Mouse (Mus musculus) stomach, postnatal 0 days (tissue): ENCODE data around the gene Cd164l2. TPM values are rescaled to one million over a fixed set of nuclear protein-coding genes. Genes with fewer than 3 reads are reported as not detected.

ENCODE experiments used
- ATAC-seq: fragments of 200-750 bp; cut with Nextera tagmentation; 2 replicates; pipeline ENCODE4 v1.8.0; 2017; ENCODE audit not compliant: low FRiP score, low TSS enrichment
- DNase-seq: peaks from one replicate; pipeline ENCODE4 v3.0.0-alpha.2; 2016; ENCODE audit warnings: low spot score
- H3K27ac ChIP-seq: fragments of 300-500 bp; sonication (generic); replicated peaks from 2 replicates; pipeline ENCODE4 v1.5.1; 2014; ENCODE audit warnings: mild to moderate bottlenecking, control low read depth
- H3K27me3 ChIP-seq: fragments of 300-500 bp; sonication (generic); 2 replicates; pipeline ENCODE4 v1.6.1; 2014; ENCODE audit warnings: low read length; ENCODE audit not compliant: control insufficient read depth, insufficient read depth
- H3K36me3 ChIP-seq: fragments of 300-500 bp; sonication (generic); 2 replicates; pipeline ENCODE4 v1.6.1; 2014; ENCODE audit warnings: low read length, mixed read lengths; ENCODE audit not compliant: control insufficient read depth, insufficient read depth
- H3K4me1 ChIP-seq: fragments of 300-500 bp; sonication (generic); replicated peaks from 2 replicates; pipeline ENCODE4 v1.6.1; 2014; ENCODE audit warnings: antibody characterized with exemption; ENCODE audit not compliant: control insufficient read depth, insufficient read depth
- H3K4me2 ChIP-seq: fragments of 300-500 bp; sonication (generic); replicated peaks from 2 replicates; pipeline ENCODE4 v1.6.1; 2014; ENCODE audit warnings: low read depth, mild to moderate bottlenecking, control low read depth, moderate library complexity
- H3K4me3 ChIP-seq: fragments of 300-500 bp; sonication (generic); 2 replicates; pipeline ENCODE4 v1.5.1; 2014; ENCODE audit warnings: low read depth, low read length, control low read depth
- H3K9ac ChIP-seq: fragments of 300-500 bp; sonication (generic); 2 replicates; pipeline ENCODE4 v1.6.1; 2014; ENCODE audit warnings: mild to moderate bottlenecking, low read length, control low read depth, mixed read lengths
- H3K9me3 ChIP-seq: fragments of 300-500 bp; sonication (generic); 2 replicates; pipeline ENCODE4 v1.6.1; 2016; ENCODE audit warnings: low read length; ENCODE audit not compliant: control insufficient read depth
- CTCF ChIP-seq: IDR thresholded peaks from 2 replicates; pipeline ENCODE4 v1.5.1; 2016; ENCODE audit warnings: antibody characterized with exemption, low read depth, mild to moderate bottlenecking, moderate library complexity
- EP300 ChIP-seq: optimal IDR thresholded peaks from 2 replicates; pipeline ENCODE3; 2016; ENCODE audit warnings: antibody characterized with exemption
- WGBS: fragments of 180-500 bp; shearing (Covaris S2); extraction: QIAGEN DNeasy Blood & Tissue Kit; methylation state at CpG from one replicate; pipeline ENCODE4 v1.1.7; 2014; 5-methylcytosine and 5-hydroxymethylcytosine counted together
- polyA plus RNA-seq: library from polyadenylated mRNA; unstranded; fragments of >200 nt; fragmentation: Nextera tagmentation; extraction: Ambion mirVana; gene quantifications from 2 replicates; pipeline ENCODE4 v1.2.1, GENCODE M21; 2015

Cd164l2 gene
- polyA plus RNA-seq, 1 experiment from 2014 or later: 5.3 TPM

GRCm38 (mm10) chr4:133262882-133263281 is 51.0 kb downstream of the Cd164l2 start, which contains the start of gene Sytl1:
Gene Sytl1, minus strand, starts transcription at chr4:133263113.
- WGBS: 32% methylated on average over 7 of the region's 7 CpGs
- H3K9ac ChIP-seq: peak within 1 kb of the TSS; percentile 47
- no peaks in the 10 kb centered on the region for H3K27me3 ChIP-seq
- no peak for TF ChIP-seq EP300
- peak; percentile 44 for TF ChIP-seq CTCF
- ATAC-seq (peak; percentile 63), DNase-seq (peak; percentile 67)
- H3K4me3 ChIP-seq: peak within 1 kb of the TSS; percentile 34
- H3K4me2 ChIP-seq: peak within 1 kb of the TSS; percentile 51
- H3K4me1 ChIP-seq: no peaks in the 10 kb centered on the region
- peaks cover 12% of the 10 kb centered on the region for H3K36me3 ChIP-seq
- H3K9me3 ChIP-seq: no peaks in the 10 kb centered on the region
- peak within 1 kb of the TSS; percentile 82 for H3K27ac ChIP-seq

- no peaks in the 10 kb centered on the region for H3K9me3 ChIP-seq
- H3K4me1 ChIP-seq: no peaks in the 10 kb centered on the region
- H3K9ac ChIP-seq: no peak overlapping the region
- WGBS: 79% methylated on average over 5 of the region's 5 CpGs
- no peak for DNase-seq
- TF ChIP-seq CTCF (no peak), EP300 (no peak)
- no peak overlapping the region for H3K4me2 ChIP-seq
- H3K4me3 ChIP-seq: no peak overlapping the region
- ATAC-seq: no peak
- no peaks in the 10 kb centered on the region for H3K27me3 ChIP-seq
- H3K27ac ChIP-seq: 0 out of 2 replicates have a peak overlapping the region, but pooled peaks have one; percentile 24
- peaks cover 18% of the 10 kb centered on the region for H3K36me3 ChIP-seq
Measured at GRCm38 (mm10) chr4:133263756-133264155, 51.8 kb downstream of the Cd164l2 start.

GRCm38 (mm10) chr4:133264559-133264958 is 52.6 kb downstream of the Cd164l2 start:
- TF ChIP-seq EP300 (no peak), CTCF (peak; percentile 14; the same call in 1 of the 2 replicates)
- Histone ChIP-seq H3K27me3 (no peaks in the 10 kb centered on the region), H3K27ac (no peak overlapping the region), H3K9ac (no peak overlapping the region), H3K4me3 (no peak overlapping the region), H3K4me1 (no peaks in the 10 kb centered on the region), H3K4me2 (no peak overlapping the region), H3K36me3 (peaks cover 23% of the 10 kb centered on the region), H3K9me3 (no peaks in the 10 kb centered on the region)
- no peak for ATAC-seq
- 89% methylated on average over 2 of the region's 2 CpGs for WGBS
- no peak for DNase-seq

GRCm38 (mm10) chr4:133265297-133265696 is 53.4 kb downstream of the Cd164l2 start:
- Histone ChIP-seq H3K27ac (no peak overlapping the region), H3K9me3 (no peaks in the 10 kb centered on the region), H3K27me3 (no peaks in the 10 kb centered on the region), H3K4me2 (no peak overlapping the region), H3K4me1 (no peaks in the 10 kb centered on the region), H3K36me3 (peaks cover 23% of the 10 kb centered on the region), H3K4me3 (no peak overlapping the region), H3K9ac (no peak overlapping the region)
- 89% methylated on average over 3 of the region's 3 CpGs for WGBS
- no peak for TF ChIP-seq CTCF
- no peak for TF ChIP-seq EP300
- ATAC-seq (no peak), DNase-seq (no peak)

- H3K4me2 ChIP-seq: no peak overlapping the region
- TF ChIP-seq CTCF (no peak), EP300 (no peak)
- H3K9ac ChIP-seq: no peak overlapping the region
- ATAC-seq: no peak
- 70% methylated on average over 4 of the region's 4 CpGs for WGBS
- H3K36me3 ChIP-seq: peaks cover 23% of the 10 kb centered on the region
- no peak overlapping the region for H3K27ac ChIP-seq
- H3K4me3 ChIP-seq: no peak overlapping the region
- H3K27me3 ChIP-seq: no peaks in the 10 kb centered on the region
- no peak for DNase-seq
- H3K4me1 ChIP-seq: no peaks in the 10 kb centered on the region
- H3K9me3 ChIP-seq: no peaks in the 10 kb centered on the region
Measured at GRCm38 (mm10) chr4:133265759-133266158, 53.8 kb downstream of the Cd164l2 start.

GRCm38 (mm10) chr4:133266248-133266880 is 54.4 kb downstream of the Cd164l2 start:
- H3K36me3 ChIP-seq: peaks cover 23% of the 10 kb centered on the region
- DNase-seq: no peak
- no peak for ATAC-seq

More at GRCm38 (mm10) chr4:133266248-133266880, 54.4 kb downstream of the Cd164l2 start:
- no peak overlapping the region for H3K4me3 ChIP-seq
- no peak overlapping the region; the same call in 1 of the 2 replicates for H3K9ac ChIP-seq
- H3K4me2 ChIP-seq: no peak overlapping the region
- TF ChIP-seq CTCF (no peak), EP300 (no peak)
- H3K27me3 ChIP-seq: no peaks in the 10 kb centered on the region
- WGBS: 90% methylated on average over 12 of the region's 12 CpGs
- H3K27ac ChIP-seq: no peak overlapping the region
- no peaks in the 10 kb centered on the region for H3K4me1 ChIP-seq
- no peaks in the 10 kb centered on the region for H3K9me3 ChIP-seq
